ENCODE assay signal across 9 mouse cellular contexts in the genomic region with DNA sequence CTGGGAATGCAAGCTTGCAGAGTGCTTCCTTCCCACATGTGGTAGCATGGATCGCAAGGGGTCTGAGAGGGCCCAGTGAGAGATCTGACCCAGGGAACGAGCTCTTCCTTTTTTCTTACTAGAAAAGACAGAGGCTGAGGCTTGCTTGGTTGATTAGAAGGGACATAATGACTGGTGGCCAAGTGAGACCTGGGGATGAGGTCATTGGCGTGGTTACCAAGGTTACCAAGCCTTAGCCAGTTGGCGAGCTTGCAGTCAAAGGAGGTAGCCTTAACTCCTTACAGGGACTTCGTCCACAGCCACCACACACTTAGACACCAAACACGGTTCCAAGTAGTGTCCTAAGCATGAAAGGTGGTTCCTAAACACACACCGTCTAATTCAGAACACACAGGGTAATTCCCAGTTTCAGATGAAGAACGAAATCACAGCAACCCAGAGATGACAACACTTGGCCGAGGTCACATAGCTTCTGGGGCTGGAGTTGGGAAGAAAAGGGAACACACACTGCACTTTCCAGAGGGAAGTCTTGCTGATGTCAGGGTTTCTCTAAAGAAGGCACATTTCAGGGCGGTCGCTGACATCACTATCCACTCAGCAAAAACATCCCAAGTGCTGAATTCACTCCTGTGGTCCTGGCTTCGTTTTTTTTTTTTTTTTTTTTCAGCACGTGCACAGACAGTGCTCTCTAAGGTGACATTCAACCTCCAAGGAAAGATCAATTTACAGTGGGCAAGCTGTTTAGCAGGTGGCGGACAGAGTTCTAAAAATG. TPM values are rescaled to one million over a fixed set of nuclear protein-coding genes. Genes with fewer than 3 reads are reported as not detected.
DNase-seq lines count a peak whose midpoint lies in the region; ATAC-seq and TF ChIP-seq lines count a peak whose summit lies in the region.
"Had no signal": no experiment of that assay in that cellular context is flagged by ENCODE, and none has a peak within 500 bp of the region (broad histone marks: within the 10 kb centered on the region; RNA-seq: fewer than 3 reads in every experiment).

No protein-coding gene starts in this region.

- TF ChIP-seq CTCF in gastrocnemius, adult 2 months (IDR thresholded peaks at IDR 0.05) = no peak
- TF ChIP-seq CTCF in left cerebral cortex, adult 2 months (IDR thresholded peaks at IDR 0.05) = no peak

- H3K4me3 ChIP-seq in gastrocnemius, adult 2 months = no peak overlapping the region
- no peak overlapping the region for H3K4me3 ChIP-seq in left cerebral cortex, adult 2 months
- H3K4me3 ChIP-seq in limb, embryonic 14.5 days (replicated peaks; ENCODE audit: low read length) = no peak overlapping the region

- no peaks in the 10 kb centered on the region for H3K36me3 ChIP-seq in limb, embryonic 14.5 days (ENCODE audit: control insufficient read depth, insufficient read depth, low read length)

- H3K9me3 ChIP-seq in limb, embryonic 14.5 days (ENCODE audit: control insufficient read depth, low read length) = no peaks in the 10 kb centered on the region

- no peaks in the 10 kb centered on the region; the same call in none of the 2 replicates for H3K4me1 ChIP-seq in limb, embryonic 14.5 days (ENCODE audit: control insufficient read depth, insufficient read depth, low read length)

- no peak for DNase-seq in gastrocnemius, adult 2 months
- no peak for DNase-seq in gastrocnemius, postnatal 25 days
- no peak for DNase-seq in left cerebral cortex, adult 2 months (ENCODE audit: extremely low spot score in 1 of 2, low spot score in 2 of 2)
- DNase-seq in left cerebral cortex, adult 9 months (ENCODE audit: low spot score in 2 of 2) = no peak
- peak; percentile 25 for DNase-seq in R1 (ENCODE audit: low read depth, low spot score)
- DNase-seq in limb, embryonic 14.5 days (ENCODE audit: low spot score) = no peak
- no peak for DNase-seq in layer of hippocampus, adult 8-10 months (ENCODE audit: low spot score in 2 of 2)

- TF ChIP-seq POLR2A in limb, embryonic 14.5 days (IDR thresholded peaks at IDR 0.05; ENCODE audit: borderline replicate concordance, extremely low read depth, insufficient read depth, insufficient read length) = no peak

- peak overlapping the region; percentile 61 for H3K27ac ChIP-seq in gastrocnemius, adult 2 months
- H3K27ac ChIP-seq in left cerebral cortex, adult 2 months = peak overlapping the region; percentile 24; the same call in 1 of the 2 replicates
- no peak overlapping the region for H3K27ac ChIP-seq in limb, embryonic 14.5 days (replicated peaks; ENCODE audit: low read depth, low read length)

- WGBS in limb, embryonic 14.5 days = 58% methylated on average over 14 of the region's 14 CpGs

- no peaks in the 10 kb centered on the region for H3K27me3 ChIP-seq in limb, embryonic 14.5 days (ENCODE audit: control insufficient read depth, insufficient read depth, low read length)

- no peak overlapping the region for H3K4me2 ChIP-seq in limb, embryonic 14.5 days (replicated peaks; ENCODE audit: low read depth, low read length, severe bottlenecking)

- ATAC-seq in limb, embryonic 14.5 days (ENCODE audit: low FRiP score, low read depth) = 0 out of 2 replicates have a peak, but pooled peaks have one; percentile 17
- ATAC-seq in megakaryocyte, adult 5-6 weeks (ENCODE audit: poor library complexity, severe bottlenecking) = no peak
- ATAC-seq: CD4-positive, CD25-positive, alpha-beta regulatory T cell, adult 4 months had no signal

- intact Hi-C loops in gastrocnemius, adult 2 months (cut with DNase I) = no loop called here
- intact Hi-C loops in left cerebral cortex, adult 2 months (cut with DNase I) = no loop called here

- H3K9ac ChIP-seq in limb, embryonic 14.5 days (ENCODE audit: low read depth, low read length, severe bottlenecking) = no peak overlapping the region

RNA-seq across cellular contexts. Expression of gene Fos, which starts 49.9 kb away (rescaled TPM):
- 1 to 10 TPM; 3.6 to 8.7 TPM for total RNA-seq in gastrocnemius, adult 2 months (2021)
- total RNA-seq in gastrocnemius, postnatal 25 days (2021) = 10 to 100 TPM in 1 of 2 experiments, 1 to 10 TPM in 1; 5.1 to 11.6 TPM
- 10 to 100 TPM; 56.9 to 88.9 TPM for total RNA-seq in left cerebral cortex, adult 2 months (2021)
- 13.6 and 19.7 TPM in 2 replicates for polyA plus RNA-seq in limb, embryonic 14.5 days (2012; rRNA removed)
- 17.1 and 19.3 TPM in 2 replicates for polyA plus RNA-seq in limb, embryonic 14.5 days (2014; fragmentation: Nextera tagmentation; extraction: Ambion mirVana)
- 10 to 100 TPM; 14.4 to 24.7 (median 21.0) TPM for total RNA-seq in layer of hippocampus, adult 8-10 months (2022)
- total RNA-seq in megakaryocyte, adult 5-6 weeks (2015) = 468 and 475 TPM in 2 replicates
- 389 and 431 TPM in 2 replicates for total RNA-seq in megakaryocyte, adult 5-6 weeks (2017)

Comparison
In these comparisons a context has a peak if more than half of its experiments do, and no peak if none do; other contexts are left out.
1. RNA of gene Fos, which starts 49.9 kb away (total RNA-seq): 389 to 475 TPM in megakaryocyte, adult 5-6 weeks; 56.9 to 88.9 TPM in left cerebral cortex, adult 2 months, 14.4 to 24.7 TPM in layer of hippocampus, adult 8-10 months, 5.1 to 11.6 TPM in gastrocnemius, postnatal 25 days and 3.6 to 8.7 TPM in gastrocnemius, adult 2 months; every median in the first group is over 4 times any median in the second.